In the genomic region with DNA sequence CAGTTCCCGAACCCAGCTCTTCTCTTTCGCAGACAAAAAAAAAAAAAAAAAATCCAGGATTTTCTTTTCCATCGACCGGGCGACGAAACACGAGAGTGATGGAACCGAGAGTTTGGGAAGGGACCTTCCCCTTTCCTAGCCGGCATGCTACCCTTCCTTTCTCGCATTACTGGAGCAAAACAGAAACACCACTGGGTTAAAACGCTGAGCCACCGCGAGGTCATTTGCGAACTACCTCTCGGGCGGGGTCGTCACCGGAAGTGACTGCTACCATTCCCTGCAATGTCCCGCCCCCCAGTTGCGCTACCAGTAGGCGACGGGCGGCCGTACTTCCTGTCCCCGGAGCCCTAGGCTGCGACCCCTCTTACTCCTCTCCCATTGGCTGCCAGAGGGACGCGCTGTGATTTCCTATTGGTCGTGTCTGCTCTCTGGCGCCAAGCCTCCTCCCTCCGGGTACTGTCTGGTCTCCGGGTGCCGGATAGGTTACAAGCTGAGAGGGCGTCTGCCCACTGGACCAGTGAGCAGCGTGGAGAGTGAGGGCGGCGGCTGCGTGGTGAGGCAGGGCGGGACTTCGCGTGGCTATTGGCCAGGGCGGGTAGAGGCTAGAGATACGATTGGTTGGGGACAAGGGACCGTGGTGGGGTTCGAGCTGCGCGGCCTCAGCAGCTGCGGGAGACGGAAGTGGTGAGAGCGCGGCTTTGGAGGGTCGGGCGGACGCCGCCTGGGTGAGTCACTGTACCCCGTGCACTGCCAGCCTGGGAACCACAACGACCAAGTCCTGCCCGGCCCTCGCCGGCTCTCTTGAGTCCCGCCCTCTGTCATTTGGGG, we compare ENCODE assay signal across 8 mouse cellular contexts. TPM values are rescaled to one million over a fixed set of nuclear protein-coding genes. Genes with fewer than 3 reads are reported as not detected.
DNase-seq lines count a peak whose midpoint lies in the region; ATAC-seq and TF ChIP-seq lines count a peak whose summit lies in the region.

Gene Mtmr4, plus strand, starts transcription at position 637 of the 828 bp plus-strand sequence.

- H3K36me3 ChIP-seq in embryonic facial prominence, embryonic 13.5 days = 0 out of 2 replicates have a peak, but pooled peaks cover 8% of the 10 kb centered on the region
- no peaks in the 10 kb centered on the region for H3K36me3 ChIP-seq in kidney, adult 2 months (ENCODE audit: control insufficient read depth, insufficient read depth, low read length)
- H3K36me3 ChIP-seq in limb, embryonic 13.5 days = peaks cover 7% of the 10 kb centered on the region; the same call in 1 of the 2 replicates
- no peaks in the 10 kb centered on the region for H3K36me3 ChIP-seq in midbrain, embryonic 16.5 days (ENCODE audit: control insufficient read depth, insufficient read depth, low read length)

- H3K4me2 ChIP-seq in embryonic facial prominence, embryonic 13.5 days = peak within 1 kb of the TSS; percentile 95
- peak within 1 kb of the TSS; percentile 88 for H3K4me2 ChIP-seq in limb, embryonic 13.5 days (replicated peaks)
- H3K4me2 ChIP-seq in midbrain, embryonic 16.5 days (ENCODE audit: low read length) = peak within 1 kb of the TSS; percentile 87

- H3K27ac ChIP-seq in embryonic facial prominence, embryonic 13.5 days = peak within 1 kb of the TSS; percentile 96
- peak within 1 kb of the TSS; percentile 92 for H3K27ac ChIP-seq in kidney, adult 2 months (ENCODE audit: insufficient read depth, low read depth, low read length)
- H3K27ac ChIP-seq in limb, embryonic 13.5 days = peak within 1 kb of the TSS; percentile 90
- H3K27ac ChIP-seq in midbrain, embryonic 16.5 days (ENCODE audit: low read length) = peak within 1 kb of the TSS; percentile 89

- H3K9me3 ChIP-seq in embryonic facial prominence, embryonic 13.5 days = no peaks in the 10 kb centered on the region
- no peaks in the 10 kb centered on the region for H3K9me3 ChIP-seq in limb, embryonic 13.5 days
- no peaks in the 10 kb centered on the region for H3K9me3 ChIP-seq in midbrain, embryonic 16.5 days (replicated peaks; ENCODE audit: control insufficient read depth, low read length, poor library complexity, severe bottlenecking)

- WGBS in embryonic facial prominence, embryonic 13.5 days = under 1% methylated on average over 61 of the region's 61 CpGs
- WGBS in kidney, adult 2 months = under 1% methylated on average over 59 of the region's 61 CpGs
- under 1% methylated on average over 61 of the region's 61 CpGs for WGBS in limb, embryonic 13.5 days
- WGBS in midbrain, embryonic 16.5 days = under 1% methylated on average over 61 of the region's 61 CpGs

- peak within 1 kb of the TSS; percentile 91 for H3K9ac ChIP-seq in embryonic facial prominence, embryonic 13.5 days
- H3K9ac ChIP-seq in limb, embryonic 13.5 days = peak within 1 kb of the TSS; percentile 88
- peak within 1 kb of the TSS; percentile 77 for H3K9ac ChIP-seq in midbrain, embryonic 16.5 days (ENCODE audit: low read depth, low read length)

- ATAC-seq in embryonic facial prominence, embryonic 13.5 days (ENCODE audit: insufficient number of reproducible peaks, insufficient read depth, low FRiP score, low TSS enrichment, low read depth) = peak; percentile 98
- peak; percentile 98 for ATAC-seq in limb, embryonic 13.5 days (ENCODE audit: low FRiP score, low read depth)
- peak; percentile 98 for ATAC-seq in midbrain, embryonic 16.5 days

- H3K4me3 ChIP-seq in embryonic facial prominence, embryonic 13.5 days = peak within 1 kb of the TSS; percentile 82
- peak within 1 kb of the TSS; percentile 70 for H3K4me3 ChIP-seq in kidney, adult 2 months (ENCODE audit: insufficient read depth, low read depth, low read length)
- H3K4me3 ChIP-seq in limb, embryonic 13.5 days = peak within 1 kb of the TSS; percentile 80
- H3K4me3 ChIP-seq in midbrain, embryonic 16.5 days (ENCODE audit: low read depth, low read length) = peak within 1 kb of the TSS; percentile 67

- TF ChIP-seq CTCF in kidney, adult 2 months (conservative IDR thresholded peaks at IDR 0.05; ENCODE audit: insufficient read depth, insufficient read length, low read depth, low read length) = 0 out of 2 replicates have a peak, but pooled peaks have one; percentile 6

- DNase-seq in 3134 (ENCODE audit: extremely low read depth, insufficient read length, low spot score) = peak; percentile 100
- peak; percentile 99 to 100 for DNase-seq in adrenal gland, postnatal 36 days
- peak; percentile 99 to 100 for DNase-seq in heart, adult 18-20 months
- peak; percentile 100 for DNase-seq in kidney, adult 2 months
- peak; percentile 95 to 98 for DNase-seq in spleen, postnatal 10 days (ENCODE audit: low spot score in 2 of 2)

- H3K4me1 ChIP-seq in embryonic facial prominence, embryonic 13.5 days = peaks cover 62% of the 10 kb centered on the region
- peaks cover 22% of the 10 kb centered on the region; the same call in 1 of the 2 replicates for H3K4me1 ChIP-seq in kidney, adult 2 months (ENCODE audit: control insufficient read depth, insufficient read depth, low read length)
- peaks cover 54% of the 10 kb centered on the region for H3K4me1 ChIP-seq in limb, embryonic 13.5 days
- peaks cover 34% of the 10 kb centered on the region for H3K4me1 ChIP-seq in midbrain, embryonic 16.5 days (ENCODE audit: control insufficient read depth, insufficient read depth, low read length)

- no peaks in the 10 kb centered on the region for H3K27me3 ChIP-seq in embryonic facial prominence, embryonic 13.5 days
- H3K27me3 ChIP-seq in kidney, adult 2 months (replicated peaks; ENCODE audit: control insufficient read depth, insufficient read depth, low read length) = no peaks in the 10 kb centered on the region
- H3K27me3 ChIP-seq in limb, embryonic 13.5 days = no peaks in the 10 kb centered on the region
- no peaks in the 10 kb centered on the region for H3K27me3 ChIP-seq in midbrain, embryonic 16.5 days (ENCODE audit: control insufficient read depth, insufficient read depth, low read depth, low read length)

- peak; percentile 77 for TF ChIP-seq POLR2A in kidney, adult 2 months (IDR thresholded peaks at IDR 0.05; ENCODE audit: low read depth, low read length)

RNA-seq across cellular contexts. Expression of gene Mtmr4, which starts in this region (rescaled TPM):
- total RNA-seq in adrenal gland, postnatal 36 days (2021) = 10 to 100 TPM; 26.1 to 31.4 TPM
- 31.9 and 35.2 TPM in 2 replicates for polyA plus RNA-seq in embryonic facial prominence, embryonic 13.5 days (2015; fragmentation: Nextera tagmentation; extraction: Ambion mirVana)
- total RNA-seq in heart, adult 18-20 months (2021) = 10 to 100 TPM; 22.9 to 25.2 TPM
- 26.0 and 29.3 TPM in 2 replicates for polyA plus RNA-seq in kidney, adult 2 months (2012; rRNA removed)
- polyA plus RNA-seq in limb, embryonic 13.5 days (2015; fragmentation: Nextera tagmentation; extraction: Ambion mirVana) = 31.1 and 38.9 TPM in 2 replicates
- 54.5 and 58.2 TPM in 2 replicates for polyA plus RNA-seq in midbrain, embryonic 16.5 days (2015; fragmentation: Nextera tagmentation; extraction: Ambion mirVana)

Comparison
In these comparisons a context has a peak if more than half of its experiments do, and no peak if none do; other contexts are left out.
1. Peak in every context shown above with its lines: DNase-seq, ATAC-seq, H3K4me3 ChIP-seq and H3K27ac ChIP-seq.